Mouse (Mus musculus) testis, adult 2 months (tissue): Measurements from ENCODE around the gene Pym1. TPM values are rescaled to one million over a fixed set of nuclear protein-coding genes. Genes with fewer than 3 reads are reported as not detected.
"Not testable (repeated sequence)": the region's sequence is repeated elsewhere in the genome, so short reads cannot be mapped to it uniquely, and the experiment has no call there.

Source experiments
- H3K27ac ChIP-seq: fragments of 200-500 bp; 2 replicates; pipeline ENCODE4 v1.5.1; 2012; ENCODE audit warnings: low read depth, low read length; ENCODE audit not compliant: control insufficient read depth, insufficient read depth
- H3K27me3 ChIP-seq: fragments of 200-500 bp; 2 replicates; pipeline ENCODE4 v1.6.1; 2012; ENCODE audit warnings: mild to moderate bottlenecking, low read length, moderate library complexity; ENCODE audit not compliant: control insufficient read depth, insufficient read depth
- H3K36me3 ChIP-seq: fragments of 200-500 bp; 2 replicates; pipeline ENCODE4 v1.6.1; 2012; ENCODE audit warnings: mild to moderate bottlenecking, low read length; ENCODE audit not compliant: control insufficient read depth, insufficient read depth
- H3K4me1 ChIP-seq: fragments of 200-500 bp; 2 replicates; pipeline ENCODE4 v1.6.1; 2012; ENCODE audit warnings: low read length; ENCODE audit not compliant: control insufficient read depth, insufficient read depth
- H3K4me3 ChIP-seq: fragments of 200-500 bp; 2 replicates; pipeline ENCODE4 v1.5.1; 2012; ENCODE audit warnings: low read depth, mild to moderate bottlenecking, low read length, moderate library complexity, mixed read lengths; ENCODE audit not compliant: control insufficient read depth
- CTCF ChIP-seq: fragments of 200-500 bp; IDR thresholded peaks from 2 replicates; pipeline ENCODE4 v1.5.1; 2012; ENCODE audit warnings: low read depth, mild to moderate bottlenecking, inconsistent platforms, low read length, moderate library complexity; ENCODE audit not compliant: control insufficient read depth, insufficient read depth, insufficient replicate concordance
- POLR2A ChIP-seq: fragments of 200-500 bp; IDR thresholded peaks from 2 replicates; pipeline ENCODE4 v1.6.1; 2012; ENCODE audit warnings: low read depth, mild to moderate bottlenecking, inconsistent platforms, low read length, moderate library complexity; ENCODE audit not compliant: control insufficient read depth
- polyA plus RNA-seq: library from polyadenylated mRNA; depleted of rRNA; stranded (reverse); fragments of >200 nt; gene quantifications from 2 replicates; pipeline ENCODE4 v1.2.3, GENCODE M21; 2012

The Pym1 gene
- polyA plus RNA-seq, 1 experiment = 19.5 TPM

DNA sequence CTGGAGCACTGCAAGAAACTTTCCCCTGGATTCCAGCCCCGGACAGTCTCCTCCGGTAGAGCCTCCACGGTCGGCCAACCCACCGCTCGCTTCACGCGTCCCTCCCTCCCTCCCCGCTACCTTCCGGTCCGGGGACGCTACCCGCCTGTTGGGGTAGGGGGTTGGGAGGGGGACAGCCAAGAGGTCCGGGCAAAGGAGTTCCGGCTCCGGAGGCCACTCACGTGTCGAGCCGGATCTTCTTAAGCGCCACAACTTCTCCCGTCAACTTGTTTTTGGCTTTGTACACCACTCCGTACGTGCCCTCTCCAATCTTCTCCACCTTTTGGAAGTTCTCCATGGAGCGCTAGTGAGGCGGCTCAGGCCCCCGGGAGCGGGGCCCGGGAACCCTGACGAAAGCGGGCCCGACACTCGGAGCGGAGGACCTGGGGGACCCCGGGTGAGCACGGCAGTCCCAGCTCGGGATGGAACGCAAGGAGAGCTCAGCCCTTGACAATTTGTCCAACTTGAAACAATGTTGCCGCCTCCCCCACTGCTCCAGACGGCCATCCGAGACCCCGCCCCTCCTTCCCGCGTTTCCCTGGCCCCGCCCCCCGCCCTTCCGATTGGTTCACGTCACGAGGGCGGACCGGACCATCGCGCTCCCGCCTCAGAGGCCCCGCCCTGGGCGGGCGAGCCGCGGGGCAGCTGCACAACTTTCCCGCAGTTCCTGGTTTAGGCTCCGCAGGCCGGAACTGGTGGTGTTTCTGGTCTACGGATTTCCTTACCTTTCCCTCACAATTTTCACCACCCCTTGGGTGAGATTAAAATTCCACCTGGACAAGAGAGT is 43.0 kb upstream of the Pym1 start, which contains the start of gene Cdk2:
TSS of gene Cdk2 (minus strand) at position 541 of the 826 bp plus-strand sequence.
- TF ChIP-seq CTCF = no peak
- TF ChIP-seq POLR2A = peak; percentile 84
- Histone ChIP-seq H3K27ac (peak within 1 kb of the TSS; percentile 89), H3K27me3 (no peaks in the 10 kb centered on the region), H3K4me3 (peak within 1 kb of the TSS; percentile 95), H3K4me1 (peaks cover 16% of the 10 kb centered on the region), H3K36me3 (no peaks in the 10 kb centered on the region; the same call in none of the 2 replicates)

DNA sequence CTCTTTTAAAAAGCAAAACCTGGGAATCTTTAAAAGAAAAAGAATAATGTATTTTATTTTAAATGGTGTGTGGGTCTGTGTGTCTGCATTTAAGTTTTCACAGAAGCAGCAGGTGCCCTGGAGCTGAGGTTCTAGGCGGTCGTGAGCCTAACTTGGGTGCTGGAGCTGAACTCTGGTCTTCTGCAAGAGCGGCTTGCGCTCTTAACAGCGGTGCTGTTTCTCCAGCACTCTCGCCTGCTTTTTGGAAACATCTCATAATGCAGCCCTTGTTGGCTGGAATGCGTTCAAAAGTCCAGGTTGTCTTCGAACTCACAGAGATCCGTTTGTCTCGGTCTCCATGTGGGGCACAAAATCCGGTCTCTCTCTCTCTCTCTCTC is 42.4 kb upstream of the Pym1 start:
- Histone ChIP-seq H3K4me1 (peaks cover 16% of the 10 kb centered on the region), H3K4me3 (peak overlapping the region; percentile 69), H3K27me3 (no peaks in the 10 kb centered on the region), H3K36me3 (no peaks in the 10 kb centered on the region; the same call in none of the 2 replicates), H3K27ac (peak overlapping the region; percentile 84)
- no peak for TF ChIP-seq POLR2A

- not testable (repeated sequence) for H3K27ac ChIP-seq, H3K4me1 ChIP-seq, H3K4me3 ChIP-seq, H3K27me3 ChIP-seq, H3K36me3 ChIP-seq
These were observed 36.4 kb upstream of the Pym1 start for GRCm38 (mm10) chr10:128711318-128711717.

DNA sequence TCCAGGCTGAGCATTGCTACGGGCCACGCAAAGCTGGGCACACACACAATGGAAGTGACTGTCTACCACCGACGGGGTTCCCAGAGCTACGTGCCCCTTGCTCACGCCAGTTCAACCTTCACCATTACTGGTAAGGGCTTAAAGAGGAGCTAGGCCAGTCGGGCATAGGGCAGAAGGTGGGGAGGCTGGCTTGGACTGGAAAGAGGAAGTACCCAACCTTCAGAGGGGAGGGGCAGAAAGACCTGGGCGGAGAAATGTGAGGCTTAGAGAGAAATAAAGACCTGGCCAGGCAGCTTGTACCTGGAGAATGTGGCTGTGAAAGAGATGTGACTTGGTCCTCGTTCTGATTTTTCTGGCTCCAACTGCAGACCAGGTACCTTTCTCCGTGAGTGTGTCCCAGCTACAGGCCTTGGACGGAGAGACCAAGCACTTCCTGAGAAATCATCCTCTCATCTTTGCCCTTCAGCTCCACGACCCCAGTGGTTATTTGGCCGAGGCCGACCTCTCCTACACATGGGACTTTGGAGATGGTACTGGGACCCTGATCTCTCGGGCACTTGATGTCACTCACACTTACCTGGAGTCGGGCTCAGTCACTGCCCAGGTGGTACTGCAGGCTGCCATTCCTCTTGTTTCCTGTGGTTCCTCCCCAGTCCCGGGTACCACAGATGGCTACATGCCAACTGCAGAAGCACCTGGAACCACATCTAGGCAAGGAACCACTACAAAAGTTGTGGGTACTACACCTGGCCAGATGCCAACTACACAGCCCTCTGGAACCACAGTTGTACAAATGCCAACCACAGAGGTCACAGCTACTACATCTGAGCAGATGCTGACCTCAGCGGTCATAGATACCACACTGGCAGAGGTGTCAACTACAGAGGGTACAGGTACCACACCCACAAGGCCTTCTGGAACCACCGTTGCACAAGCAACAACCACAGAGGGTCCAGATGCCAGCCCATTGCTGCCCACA is 31.8 kb upstream of the Pym1 start:
- H3K4me1 ChIP-seq = no peaks in the 10 kb centered on the region; the same call in 1 of the 2 replicates
- no peak overlapping the region for H3K4me3 ChIP-seq
- H3K36me3 ChIP-seq = no peaks in the 10 kb centered on the region

DNA sequence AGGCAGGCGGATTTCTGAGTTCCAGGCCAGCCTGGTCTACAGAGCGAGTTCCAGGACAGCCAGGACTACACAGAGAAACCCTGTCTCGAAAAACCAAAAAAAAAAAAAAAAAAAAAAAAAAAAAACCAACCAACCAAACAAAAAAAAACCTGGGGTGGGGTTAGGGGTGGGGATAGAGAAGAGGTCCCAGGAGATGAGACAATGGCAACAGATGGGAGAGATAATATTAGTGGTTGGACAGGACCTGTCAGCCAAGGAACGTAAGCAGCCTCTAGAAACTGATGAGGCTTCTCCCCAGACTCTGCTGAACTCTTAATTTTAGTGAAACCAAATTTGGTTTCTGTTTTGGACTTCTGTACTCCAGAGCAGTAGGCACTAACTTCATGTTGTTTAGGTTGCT is 22.2 kb upstream of the Pym1 start:
- not testable (repeated sequence) for H3K4me3 ChIP-seq, H3K27ac ChIP-seq, H3K4me1 ChIP-seq, H3K27me3 ChIP-seq, H3K36me3 ChIP-seq

More for the DNA sequence above, 31.8 kb upstream of the Pym1 start:
- TF ChIP-seq POLR2A = no peak
- no peak for TF ChIP-seq CTCF
- Histone ChIP-seq H3K27ac (no peak overlapping the region), H3K27me3 (no peaks in the 10 kb centered on the region)

GRCm38 (mm10) chr10:128728059-128728458 is 19.6 kb upstream of the Pym1 start:
- Histone ChIP-seq H3K4me1 (no peaks in the 10 kb centered on the region), H3K27ac (no peak overlapping the region), H3K4me3 (no peak overlapping the region), H3K27me3 (no peaks in the 10 kb centered on the region), H3K36me3 (0 out of 2 replicates have a peak, but pooled peaks cover 1% of the 10 kb centered on the region)
- TF ChIP-seq POLR2A (no peak), CTCF (no peak)

GRCm38 (mm10) chr10:128731002-128731433 is 16.7 kb upstream of the Pym1 start:
- Histone ChIP-seq H3K36me3 (peaks cover 4% of the 10 kb centered on the region; the same call in 1 of the 2 replicates), H3K27me3 (no peaks in the 10 kb centered on the region), H3K4me3 (no peak overlapping the region), H3K4me1 (no peaks in the 10 kb centered on the region), H3K27ac (no peak overlapping the region)
- TF ChIP-seq POLR2A = no peak
- TF ChIP-seq CTCF = peak; percentile 69; the same call in 1 of the 2 replicates
